Mouse (Mus musculus) kidney, embryonic 15.5 days (tissue): ENCODE measurements around the gene Map1s. TPM values are rescaled to one million over a fixed set of nuclear protein-coding genes. Genes with fewer than 3 reads are reported as not detected.
"Not testable (repeated sequence)": the region's sequence is repeated elsewhere in the genome, so short reads cannot be mapped to it uniquely, and the experiment has no call there.

Experiments
- ATAC-seq: fragments of 200-750 bp; cut with Nextera tagmentation; replicated peaks from 2 replicates; pipeline ENCODE4 v1.8.0; 2017; ENCODE audit warnings: moderate TSS enrichment; ENCODE audit not compliant: low FRiP score
- H3K27ac ChIP-seq: fragments of 300-500 bp; sonication (generic); 2 replicates; pipeline ENCODE4 v1.5.1; 2015; ENCODE audit warnings: mild to moderate bottlenecking, inconsistent platforms
- H3K27me3 ChIP-seq: fragments of 300-500 bp; sonication (generic); 2 replicates; pipeline ENCODE4 v1.6.1; 2015; ENCODE audit warnings: inconsistent platforms
- H3K36me3 ChIP-seq: fragments of 300-500 bp; sonication (generic); 2 replicates; pipeline ENCODE4 v1.6.1; 2015; ENCODE audit warnings: inconsistent platforms
- H3K4me1 ChIP-seq: fragments of 300-500 bp; sonication (generic); 2 replicates; pipeline ENCODE4 v1.6.1; 2015; ENCODE audit warnings: inconsistent platforms
- H3K4me2 ChIP-seq: fragments of 300-500 bp; sonication (generic); 2 replicates; pipeline ENCODE4 v1.6.1; 2015; ENCODE audit warnings: moderate library complexity, mild to moderate bottlenecking, inconsistent platforms
- H3K4me3 ChIP-seq: fragments of 300-500 bp; sonication (generic); replicated peaks from 2 replicates; pipeline ENCODE4 v1.5.1; 2015; ENCODE audit warnings: mild to moderate bottlenecking, inconsistent platforms
- H3K9ac ChIP-seq: fragments of 300-500 bp; sonication (generic); 2 replicates; pipeline ENCODE4 v1.6.1; 2015; ENCODE audit warnings: mild to moderate bottlenecking, inconsistent platforms
- H3K9me3 ChIP-seq: fragments of 300-500 bp; sonication (generic); replicated peaks from 2 replicates; pipeline ENCODE4 v1.6.1; 2016; ENCODE audit warnings: inconsistent platforms
- WGBS: fragments of 180-500 bp; shearing (Covaris S2); methylation state at CpG from one replicate; pipeline ENCODE4 v1.1.7; 2015; ENCODE audit warnings: mixed read lengths; 5-methylcytosine and 5-hydroxymethylcytosine counted together
- polyA plus RNA-seq: library from polyadenylated mRNA; unstranded; fragments of >200 nt; fragmentation: Nextera tagmentation; extraction: Ambion mirVana; gene quantifications from 2 replicates; pipeline ENCODE4 v1.2.1, GENCODE M21; 2015

The Map1s gene
- polyA plus RNA-seq, 1 experiment from 2014 or later = 58.9 TPM

DNA sequence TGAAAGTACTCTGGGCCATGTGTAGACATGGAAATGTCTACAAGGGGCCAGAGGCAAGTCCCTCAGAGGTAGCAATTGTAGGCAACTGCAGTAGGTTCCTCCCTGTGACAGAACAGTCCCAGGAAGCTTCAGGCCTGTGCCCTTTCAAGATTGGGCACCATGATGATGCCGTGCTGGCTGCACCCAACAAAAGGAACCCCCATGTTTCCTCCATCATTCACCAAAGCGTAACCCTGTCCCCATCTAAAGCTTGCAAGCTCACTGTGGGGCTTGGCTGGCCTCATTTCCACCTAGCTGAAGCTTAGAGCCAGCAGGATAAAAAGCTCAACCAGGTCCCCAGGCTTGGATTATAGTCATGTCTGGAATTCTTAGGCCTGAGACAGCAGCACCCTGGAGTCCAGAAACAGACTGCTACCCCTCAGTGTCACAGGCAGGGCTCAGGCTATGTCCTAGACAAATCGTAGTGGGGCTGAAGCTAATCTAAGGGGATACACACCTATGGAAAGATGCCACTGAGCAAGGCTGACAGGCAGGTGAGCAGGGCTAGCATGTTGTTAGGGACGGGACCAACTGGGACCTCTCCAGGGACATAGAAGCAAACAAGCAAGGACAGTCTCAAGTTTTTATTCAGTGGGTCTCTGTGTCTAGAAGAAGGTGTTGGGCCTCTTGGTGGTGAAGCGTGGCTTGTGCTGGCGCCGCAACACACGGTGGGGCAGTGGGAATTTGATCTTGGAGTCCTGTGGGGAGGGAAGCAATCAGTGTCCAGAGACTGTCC lies 10.8 kb upstream of the Map1s start:
- Histone ChIP-seq H3K4me1 (peaks cover 48% of the 10 kb centered on the region), H3K27ac (no peak overlapping the region), H3K4me2 (no peak overlapping the region; the same call in 1 of the 2 replicates), H3K9ac (0 out of 2 replicates have a peak overlapping the region, but pooled peaks have one; percentile 79), H3K27me3 (peaks cover 41% of the 10 kb centered on the region), H3K36me3 (peaks cover 31% of the 10 kb centered on the region), H3K4me3 (no peak overlapping the region; the same call in 1 of the 2 replicates), H3K9me3 (no peaks in the 10 kb centered on the region)
- 78% methylated on average over 8 of the region's 8 CpGs for WGBS
- no peak for ATAC-seq

DNA sequence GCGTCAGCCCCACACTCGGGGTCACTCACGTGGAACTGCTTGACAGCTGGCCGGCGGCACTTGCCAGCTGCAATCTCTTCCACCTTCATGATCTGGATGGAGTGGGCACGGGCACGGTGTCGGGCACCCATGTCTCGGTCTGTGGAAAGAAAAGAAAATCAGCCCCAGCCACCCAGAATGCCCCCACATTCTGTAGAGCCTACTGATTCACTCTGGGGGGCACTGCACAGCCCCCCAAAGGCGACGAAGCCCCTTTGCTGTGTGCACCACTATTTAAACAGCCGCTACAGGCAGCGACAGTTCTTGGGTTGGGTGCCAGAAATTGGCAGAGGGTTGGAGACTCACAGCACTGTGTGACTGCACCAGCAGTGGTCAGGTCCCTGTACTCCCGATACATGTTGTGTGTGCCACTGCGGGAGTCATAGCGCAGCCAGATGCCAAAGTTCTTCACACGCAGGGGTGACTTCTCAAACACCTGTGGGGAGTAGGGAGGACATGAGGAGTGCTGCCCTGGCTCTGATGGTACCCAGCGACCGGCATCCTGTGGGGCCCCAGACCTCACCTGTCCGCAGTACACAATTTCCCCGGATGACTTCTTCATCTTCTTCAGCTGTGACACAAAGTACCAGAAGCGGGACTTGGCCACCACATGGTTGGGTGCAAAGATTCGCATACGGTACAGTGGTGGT lies 10.0 kb upstream of the Map1s start:
- peak overlapping the region; percentile 92 for H3K4me2 ChIP-seq
- H3K27me3 ChIP-seq = peaks cover 34% of the 10 kb centered on the region
- H3K4me1 ChIP-seq = peaks cover 48% of the 10 kb centered on the region
- peaks cover 31% of the 10 kb centered on the region for H3K36me3 ChIP-seq
- peak overlapping the region; percentile 65 for H3K4me3 ChIP-seq
- peak overlapping the region; percentile 79 for H3K9ac ChIP-seq
- not testable (repeated sequence) for ATAC-seq, H3K9me3 ChIP-seq, H3K27ac ChIP-seq
- 62% methylated on average over 24 of the region's 24 CpGs for WGBS

GRCm38 (mm10) chr8:70896316-70897020 lies 9.3 kb upstream of the Map1s start:
- H3K4me3 ChIP-seq = peak overlapping the region; percentile 65
- 2% methylated on average over 25 of the region's 25 CpGs for WGBS
- ATAC-seq = no peak
- peaks cover 26% of the 10 kb centered on the region for H3K27me3 ChIP-seq
- H3K9ac ChIP-seq = peak overlapping the region; percentile 79
- H3K27ac ChIP-seq = peak overlapping the region; percentile 61
- peak overlapping the region; percentile 92 for H3K4me2 ChIP-seq
- no peaks in the 10 kb centered on the region for H3K9me3 ChIP-seq
- peaks cover 43% of the 10 kb centered on the region for H3K4me1 ChIP-seq
- H3K36me3 ChIP-seq = peaks cover 31% of the 10 kb centered on the region

- peaks cover 37% of the 10 kb centered on the region for H3K4me1 ChIP-seq
- peak within 1 kb of the TSS; percentile 91 for H3K27ac ChIP-seq
- peak within 1 kb of the TSS; percentile 92 for H3K4me2 ChIP-seq
- ATAC-seq = peak; percentile 97
- WGBS = under 1% methylated on average over 60 of the region's 60 CpGs
- peaks cover 23% of the 10 kb centered on the region for H3K27me3 ChIP-seq
- no peaks in the 10 kb centered on the region for H3K9me3 ChIP-seq
- peak within 1 kb of the TSS; percentile 79 for H3K9ac ChIP-seq
- H3K36me3 ChIP-seq = peaks cover 31% of the 10 kb centered on the region
- peak within 1 kb of the TSS; percentile 65 for H3K4me3 ChIP-seq
Measured at GRCm38 (mm10) chr8:70897021-70897680, 8.6 kb upstream of the Map1s start, which contains the start of gene Rpl18a. TSS of gene Rpl18a (minus strand) at chr8:70897412.

- Histone ChIP-seq H3K27me3 (peaks cover 17% of the 10 kb centered on the region), H3K4me2 (peak overlapping the region; percentile 70), H3K36me3 (peaks cover 31% of the 10 kb centered on the region), H3K9me3 (no peaks in the 10 kb centered on the region), H3K9ac (peak overlapping the region; percentile 75), H3K27ac (peak overlapping the region; percentile 91), H3K4me1 (peaks cover 30% of the 10 kb centered on the region), H3K4me3 (peak overlapping the region; percentile 65)
- under 1% methylated on average over 20 of the region's 20 CpGs for WGBS
- peak; percentile 23 for ATAC-seq
Measured at GRCm38 (mm10) chr8:70897681-70898413, 7.9 kb upstream of the Map1s start.

DNA sequence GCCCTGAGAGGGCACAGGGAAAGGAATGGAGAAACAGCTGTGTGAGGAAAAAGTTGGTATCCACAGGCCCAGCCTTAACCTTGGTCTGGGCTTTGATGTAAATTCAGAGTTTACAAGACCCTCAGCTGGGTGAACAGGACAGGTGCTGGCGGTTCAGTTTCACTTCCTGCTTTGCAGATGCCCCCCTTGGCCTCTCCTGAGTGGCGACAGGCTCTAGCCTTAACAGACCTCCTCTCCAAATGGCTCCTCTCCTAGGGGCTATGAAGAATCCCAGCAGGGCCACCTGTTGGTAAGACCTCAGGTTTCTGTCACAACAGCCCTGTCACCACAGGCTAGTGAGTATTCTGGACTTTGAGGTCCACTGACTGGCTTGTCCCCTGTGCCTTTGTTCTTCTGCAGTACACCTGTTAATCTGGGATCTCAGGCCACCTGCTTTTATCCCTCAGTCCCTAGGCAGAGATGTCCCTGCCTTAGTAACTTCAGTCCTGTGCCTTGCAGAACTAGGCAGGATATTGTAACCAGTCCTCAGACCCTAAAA lies 7.0 kb upstream of the Map1s start:
- H3K4me3 ChIP-seq = peak overlapping the region; percentile 65; the same call in 1 of the 2 replicates
- peak overlapping the region; percentile 70; the same call in 1 of the 2 replicates for H3K4me2 ChIP-seq
- H3K9ac ChIP-seq = no peak overlapping the region
- 42% methylated on average over 2 of the region's 2 CpGs for WGBS
- peaks cover 11% of the 10 kb centered on the region for H3K27me3 ChIP-seq
- H3K9me3 ChIP-seq = no peaks in the 10 kb centered on the region
- ATAC-seq = no peak
- H3K27ac ChIP-seq = no peak overlapping the region
- peaks cover 25% of the 10 kb centered on the region for H3K36me3 ChIP-seq
- peaks cover 23% of the 10 kb centered on the region for H3K4me1 ChIP-seq

DNA sequence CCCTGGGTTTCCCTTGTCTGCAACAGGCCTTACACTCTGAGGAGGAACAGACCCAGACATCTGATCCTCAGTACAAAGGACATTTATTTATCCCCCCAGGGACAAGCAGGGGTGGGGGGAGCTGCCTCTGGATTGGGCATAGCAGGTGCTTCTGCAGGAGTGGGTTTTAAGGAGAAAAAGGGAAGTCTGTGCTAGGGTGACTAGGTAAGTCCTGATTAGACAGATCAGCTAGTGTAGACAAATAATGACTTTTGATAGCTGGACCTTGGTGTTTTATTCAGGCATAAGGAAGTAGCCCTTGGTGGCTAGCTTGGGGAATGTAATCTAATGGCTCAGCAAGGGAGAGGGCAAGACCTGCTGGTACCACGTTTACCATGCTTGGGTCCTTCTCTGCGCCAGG lies 6.5 kb upstream of the Map1s start:
- Histone ChIP-seq H3K27ac (no peak overlapping the region), H3K4me1 (peaks cover 23% of the 10 kb centered on the region), H3K27me3 (peaks cover 11% of the 10 kb centered on the region), H3K4me3 (no peak overlapping the region), H3K36me3 (peaks cover 20% of the 10 kb centered on the region), H3K9me3 (no peaks in the 10 kb centered on the region), H3K4me2 (no peak overlapping the region), H3K9ac (no peak overlapping the region)
- 83% methylated on average over 2 of the region's 2 CpGs for WGBS
- no peak for ATAC-seq

GRCm38 (mm10) chr8:70900872-70901387 lies 4.8 kb upstream of the Map1s start:
- H3K27ac ChIP-seq = no peak overlapping the region
- H3K27me3 ChIP-seq = peaks cover 11% of the 10 kb centered on the region
- H3K9me3 ChIP-seq = no peaks in the 10 kb centered on the region
- peaks cover 3% of the 10 kb centered on the region; the same call in 1 of the 2 replicates for H3K36me3 ChIP-seq
- 72% methylated on average over 2 of the region's 2 CpGs for WGBS
- no peak overlapping the region for H3K4me2 ChIP-seq
- no peak for ATAC-seq
- no peak overlapping the region for H3K4me3 ChIP-seq
- H3K4me1 ChIP-seq = peaks cover 22% of the 10 kb centered on the region
- H3K9ac ChIP-seq = no peak overlapping the region

GRCm38 (mm10) chr8:70902211-70902610 lies 3.5 kb upstream of the Map1s start:
- no peak overlapping the region for H3K4me2 ChIP-seq
- no peak overlapping the region for H3K27ac ChIP-seq
- H3K27me3 ChIP-seq = peaks cover 11% of the 10 kb centered on the region
- WGBS = 27% methylated on average over 5 of the region's 5 CpGs
- peaks cover 25% of the 10 kb centered on the region for H3K4me1 ChIP-seq
- no peaks in the 10 kb centered on the region for H3K9me3 ChIP-seq
- no peak overlapping the region for H3K9ac ChIP-seq
- ATAC-seq = no peak
- no peak overlapping the region for H3K4me3 ChIP-seq
- no peaks in the 10 kb centered on the region for H3K36me3 ChIP-seq

- no peak overlapping the region for H3K4me2 ChIP-seq
- no peak overlapping the region for H3K27ac ChIP-seq
- H3K4me3 ChIP-seq = no peak overlapping the region
- no peaks in the 10 kb centered on the region for H3K36me3 ChIP-seq
- peaks cover 11% of the 10 kb centered on the region for H3K27me3 ChIP-seq
- H3K4me1 ChIP-seq = peaks cover 25% of the 10 kb centered on the region
- H3K9ac ChIP-seq = no peak overlapping the region
- no peaks in the 10 kb centered on the region for H3K9me3 ChIP-seq
- ATAC-seq = no peak
- 47% methylated on average over 4 of the region's 4 CpGs for WGBS
Measured at GRCm38 (mm10) chr8:70903112-70903511, 2.6 kb upstream of the Map1s start.
